Mouse (Mus musculus) spleen, postnatal 0 days (tissue): ENCODE measurements around the gene Serpina16. TPM values are rescaled to one million over a fixed set of nuclear protein-coding genes. Genes with fewer than 3 reads are reported as not detected.

Experiments used
- polyA plus RNA-seq: library from polyadenylated mRNA; unstranded; fragments of >200 nt; fragmentation: Nextera tagmentation; extraction: Ambion mirVana; gene quantifications from 2 replicates; pipeline ENCODE4 v1.2.1, GENCODE M21; 2015

Gene Serpina16
- not detected in 2 replicates for polyA plus RNA-seq

DNA sequence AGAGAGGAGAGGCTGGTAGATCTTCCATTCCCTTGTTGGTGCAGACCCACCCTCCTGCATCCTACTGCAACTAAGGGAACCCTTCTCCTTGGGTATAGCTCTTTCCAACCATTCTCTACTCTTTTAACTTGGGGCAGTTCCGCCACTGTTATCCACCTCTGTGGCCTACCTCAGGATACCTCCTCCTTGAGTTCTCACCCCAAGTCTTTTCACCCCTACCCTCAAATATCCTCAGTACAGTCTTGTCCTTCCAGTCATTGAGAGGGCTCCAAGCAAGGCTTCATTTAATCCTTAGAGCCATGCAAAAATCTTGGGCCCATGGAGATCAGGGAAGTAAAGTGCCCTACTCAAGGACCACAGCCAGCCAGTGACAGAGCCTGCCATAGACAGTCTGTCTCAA is at the start of gene Serpina16:
Gene Serpina16, minus strand, starts transcription at position 101 of the 400 bp plus-strand sequence.

DNA sequence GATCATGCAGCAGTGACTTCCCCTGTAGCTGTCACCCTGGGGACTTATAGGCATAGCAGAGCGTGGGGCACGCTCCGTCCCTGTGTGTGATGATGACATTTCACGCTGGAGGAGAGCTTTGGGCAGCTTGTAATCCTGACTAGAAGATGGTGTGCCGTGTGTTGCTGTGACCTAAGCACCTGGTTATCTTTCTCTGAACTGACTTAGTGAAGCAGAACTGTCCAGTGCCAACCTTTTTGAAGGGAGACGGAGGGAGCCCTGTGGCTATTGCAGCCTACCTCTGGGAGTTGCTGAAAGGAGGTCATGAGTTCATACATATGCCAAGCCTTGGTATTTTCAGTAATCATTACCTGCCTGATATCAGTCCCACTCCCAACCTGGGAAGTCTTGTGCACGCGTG is 19.5 kb upstream of the Serpina16 start, which contains the start of gene Serpina1f:
Gene Serpina1f, minus strand, starts transcription at position 101 of the 400 bp plus-strand sequence.

DNA sequence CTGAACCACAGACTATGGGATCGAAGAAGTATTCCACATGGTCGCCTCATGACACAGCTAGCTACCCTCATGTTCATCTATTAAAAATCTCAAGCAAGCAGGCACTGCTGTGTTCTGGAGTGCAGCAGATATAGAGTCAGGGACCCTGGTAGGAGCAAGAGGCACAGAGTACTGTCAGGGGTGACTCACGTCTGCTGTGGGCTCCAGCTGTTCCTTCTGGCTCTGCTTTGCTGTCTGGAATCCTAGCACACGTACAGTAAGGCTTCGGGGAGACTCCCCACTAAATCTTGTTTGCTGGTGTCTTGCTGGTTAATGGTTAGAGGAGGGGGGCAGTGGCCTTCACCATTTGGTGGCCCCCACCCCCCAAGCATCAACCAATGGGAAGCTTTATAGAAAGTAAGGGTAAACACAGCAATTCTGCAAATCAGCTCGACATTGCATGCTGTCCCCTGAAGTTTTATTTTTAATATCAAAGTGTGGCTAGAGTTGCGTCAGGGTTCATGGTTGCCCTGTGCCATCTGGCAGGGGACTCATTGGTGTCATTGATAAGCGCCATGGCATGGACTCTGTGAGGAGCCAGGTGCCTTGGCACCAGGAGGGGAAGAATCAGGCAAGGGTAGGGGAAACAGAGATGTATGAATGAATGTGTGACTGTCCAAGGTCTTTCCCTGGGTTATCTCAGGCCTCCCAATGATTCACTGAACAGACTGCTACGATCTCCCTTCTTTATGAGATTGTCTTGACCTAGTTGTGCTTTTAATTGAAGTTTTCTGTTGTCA is 18.9 kb downstream of the Serpina16 start, which contains the start of gene Serpina6:
Gene Serpina6, minus strand, starts transcription at position 365 of the 779 bp plus-strand sequence.

DNA sequence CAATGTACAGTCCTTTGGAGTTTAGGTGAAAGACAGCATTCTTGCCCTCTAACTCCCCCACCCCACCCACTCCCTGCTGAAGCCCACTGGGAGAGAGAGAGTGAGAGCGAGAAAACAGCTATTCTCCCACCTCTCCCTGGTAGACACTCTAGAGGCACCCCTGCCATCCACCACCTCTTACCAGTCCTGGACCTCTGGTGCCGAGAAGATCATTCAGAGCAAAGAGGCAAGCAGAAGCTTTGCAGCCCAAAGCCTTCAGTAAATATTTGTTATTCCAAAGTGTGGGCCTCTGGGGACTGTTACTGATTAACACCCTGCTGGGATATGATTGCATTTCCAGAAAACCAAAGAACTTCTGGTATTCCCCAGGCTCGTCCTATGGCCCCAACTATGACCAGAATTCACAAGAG is 44.7 kb downstream of the Serpina16 start, which contains the start of gene Serpina10:
Gene Serpina10, minus strand, starts transcription at position 242 of the 410 bp plus-strand sequence.

Other genes starting within 250 kb of the Serpina16 start
- gene Ifi27, start 241.9 kb downstream of the Serpina16 start, polyA plus RNA-seq: 85.4 and 87.8 TPM in 2 replicates
- 147 and 188 TPM in 2 replicates for gene Ifi27l2a, start 232.5 kb downstream of the Serpina16 start, polyA plus RNA-seq
- not detected in 2 replicates for gene Ifi27l2b, start 218.9 kb downstream of the Serpina16 start, polyA plus RNA-seq
- 0.11 and 0.42 TPM in 2 replicates for gene Ppp4r4, start 143.9 kb downstream of the Serpina16 start, polyA plus RNA-seq
- gene Serpina10, start 44.7 kb downstream of the Serpina16 start, polyA plus RNA-seq: not detected in 2 replicates
- not detected in 2 replicates for gene Serpina6, start 18.9 kb downstream of the Serpina16 start, polyA plus RNA-seq
- not detected in 2 replicates for gene Serpina1f, start 19.4 kb upstream of the Serpina16 start, polyA plus RNA-seq
- 0.55 and 1.5 TPM in 2 replicates for gene Serpina1d, start 97.5 kb upstream of the Serpina16 start, polyA plus RNA-seq
- 0.57 and 1.8 TPM in 2 replicates for gene Serpina1b, start 154.2 kb upstream of the Serpina16 start, polyA plus RNA-seq
- gene Serpina1a, start 187.4 kb upstream of the Serpina16 start, polyA plus RNA-seq: 0.47 and 0.59 TPM in 2 replicates
- gene Serpina1c, start 228.7 kb upstream of the Serpina16 start, polyA plus RNA-seq: 0.23 and 0.35 TPM in 2 replicates